Mouse (Mus musculus): Measurements from ENCODE around the gene Ndrg3. TPM values are rescaled to one million over a fixed set of nuclear protein-coding genes. Genes with fewer than 3 reads are reported as not detected.

Ndrg3 gene
- total RNA-seq, 2 experiments from 2014 or later: 47.2 to 47.9 TPM

DNA sequence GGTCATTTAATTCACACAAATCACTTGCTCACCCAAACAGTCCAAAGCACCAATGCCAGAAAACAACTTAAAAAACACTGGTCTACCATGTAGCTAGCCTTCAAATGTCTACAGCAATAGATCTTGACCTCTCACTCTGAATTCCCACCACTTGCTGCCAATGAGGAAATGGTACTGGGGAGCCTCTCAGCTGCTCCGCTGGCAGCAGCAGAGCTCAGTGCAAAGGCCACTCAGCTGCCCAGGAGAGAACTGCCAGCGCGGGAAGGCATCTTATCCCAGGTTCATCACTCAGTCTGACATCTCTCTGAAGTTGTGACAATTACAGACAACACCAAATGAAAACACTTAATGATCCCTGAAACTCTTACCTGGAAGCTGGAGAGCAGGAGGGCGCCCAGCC is 10.5 kb upstream of the Ndrg3 start:
- DNase-seq (ENCODE audit: low spot score in 2 of 2): no peak

DNA sequence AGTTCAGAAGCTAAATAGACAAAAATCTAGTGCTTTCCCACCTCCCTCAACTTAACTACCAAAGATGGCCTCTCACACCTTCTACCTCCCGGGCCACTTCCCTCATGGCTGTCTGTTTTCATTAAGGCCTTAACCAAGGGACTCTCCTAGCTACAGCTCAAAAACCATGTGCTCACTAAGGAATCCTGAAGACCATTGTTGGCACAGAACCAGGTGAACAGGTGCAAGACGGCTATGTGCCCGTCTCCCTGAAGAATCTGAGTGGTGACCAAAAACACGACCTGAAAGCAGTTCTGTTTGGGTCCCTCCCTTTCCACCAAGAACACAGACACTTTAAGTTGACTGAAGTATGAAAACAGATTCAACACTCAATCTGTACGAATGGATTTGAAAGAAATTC is 6.4 kb upstream of the Ndrg3 start:
- no peak for DNase-seq (ENCODE audit: low spot score in 2 of 2)

GRCm38 (mm10) chr2:156996576-156996975 is 4.7 kb upstream of the Ndrg3 start:
- DNase-seq (ENCODE audit: low spot score in 2 of 2): no peak

- DNase-seq (ENCODE audit: low spot score in 2 of 2): no peak
Measured at GRCm38 (mm10) chr2:156990727-156991431, 977 bp downstream of the Ndrg3 start.

DNA sequence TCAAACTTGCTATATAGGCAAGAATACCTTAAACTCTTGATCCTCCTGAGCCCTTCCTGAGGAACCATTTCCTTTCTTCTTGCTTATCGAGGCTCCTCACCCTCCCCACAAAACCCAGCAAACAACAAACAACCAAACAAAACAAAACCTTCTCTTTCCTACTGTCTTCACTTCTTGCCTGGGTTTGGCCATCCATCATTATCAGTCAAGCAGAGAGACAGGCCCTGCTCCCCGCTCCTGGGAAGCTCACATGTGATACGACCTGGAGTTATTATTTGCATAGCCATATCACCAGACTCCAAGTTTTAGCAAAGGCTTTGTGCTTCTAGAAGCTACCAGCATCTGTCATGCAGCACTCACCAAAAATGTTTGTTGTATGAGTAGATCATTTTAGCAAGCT is 4.5 kb downstream of the Ndrg3 start:
- DNase-seq (ENCODE audit: low spot score in 2 of 2): no peak

DNA sequence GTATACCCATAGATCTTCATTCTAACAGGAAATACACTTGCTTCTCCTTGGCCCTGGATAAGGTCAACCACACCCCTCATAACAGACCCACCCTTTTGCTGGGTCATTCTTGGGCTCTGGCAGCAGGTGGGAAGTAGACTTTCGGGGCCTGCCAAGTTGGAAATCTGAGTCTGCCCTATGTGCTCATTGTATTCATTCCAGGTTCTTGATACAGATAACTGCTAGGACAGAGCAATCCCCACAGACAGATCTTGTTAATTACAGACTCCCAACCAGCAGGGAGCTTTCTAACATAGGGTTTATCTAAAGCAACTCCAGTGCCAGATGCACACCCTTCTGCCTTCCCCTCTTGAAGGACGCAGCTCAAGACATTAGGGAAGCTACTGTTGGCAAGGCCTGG is 9.0 kb downstream of the Ndrg3 start:
- no peak for DNase-seq (ENCODE audit: low spot score in 2 of 2)

- no peak for DNase-seq (ENCODE audit: low spot score in 2 of 2)
Measured at GRCm38 (mm10) chr2:156981291-156981690, 10.6 kb downstream of the Ndrg3 start.

DNA sequence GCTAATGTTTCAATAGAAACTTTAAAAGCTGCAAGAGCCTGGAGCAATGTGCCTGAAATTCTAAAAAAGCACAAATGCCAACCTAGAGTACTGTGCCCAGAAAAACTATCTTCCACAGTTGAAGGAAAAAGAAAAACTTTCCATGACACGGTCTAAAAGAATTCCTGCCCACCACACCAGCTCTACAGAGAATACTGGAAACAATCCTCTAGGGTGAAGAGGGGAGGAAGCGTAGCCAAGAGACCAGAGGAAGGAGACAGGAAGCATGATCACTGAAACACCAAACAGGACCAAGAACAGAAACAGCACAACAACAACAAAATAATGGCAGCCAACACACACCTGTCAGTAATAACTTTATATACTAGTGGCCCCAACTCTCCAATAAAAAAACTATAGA is 11.8 kb downstream of the Ndrg3 start:
- no peak for DNase-seq (ENCODE audit: low spot score in 2 of 2)

DNA sequence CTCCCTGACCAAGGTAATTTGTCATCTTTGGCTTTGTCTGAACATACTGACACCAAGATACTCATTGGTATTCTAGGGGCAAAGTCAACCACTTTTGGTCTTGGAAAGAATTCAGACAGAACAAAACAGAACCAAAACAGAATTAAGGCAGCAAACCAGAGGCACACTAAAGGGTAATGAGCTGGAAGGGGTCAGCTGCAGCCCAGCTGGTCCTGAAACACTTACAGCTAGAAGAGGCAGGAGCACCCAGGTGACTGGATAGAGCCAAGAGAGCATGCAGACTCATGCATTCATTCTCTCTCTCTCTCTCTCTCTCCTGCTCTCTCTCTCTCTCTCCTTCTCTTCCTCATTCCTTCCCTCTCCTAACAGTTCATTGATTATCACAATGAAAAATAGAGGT is 15.1 kb downstream of the Ndrg3 start:
- no peak for DNase-seq (ENCODE audit: low spot score in 2 of 2)

DNA sequence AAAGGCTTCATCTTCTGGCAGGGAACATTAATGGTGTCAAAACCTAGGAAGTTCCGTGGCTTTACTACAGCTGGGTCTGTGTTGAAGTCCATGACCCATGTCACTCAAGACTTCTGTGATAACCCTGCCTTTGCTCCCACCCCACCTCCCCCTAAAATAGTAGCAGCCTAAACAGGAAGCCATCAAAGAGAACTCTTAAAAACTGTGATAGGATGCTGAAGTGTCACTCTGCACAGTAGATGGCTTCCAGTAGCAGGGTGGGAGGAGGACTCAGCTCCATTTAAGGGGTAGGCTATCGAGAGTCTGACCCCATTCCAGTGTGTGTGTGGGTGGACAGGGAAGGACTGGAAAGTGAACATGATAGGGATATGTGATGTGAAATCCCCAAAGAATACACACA is 16.9 kb downstream of the Ndrg3 start:
- no peak for DNase-seq (ENCODE audit: low spot score in 2 of 2)

GRCm38 (mm10) chr2:156973316-156974100 is 18.3 kb downstream of the Ndrg3 start:
- no peak for DNase-seq (ENCODE audit: low spot score in 2 of 2)

GRCm38 (mm10) chr2:156970253-156970652 is 21.6 kb downstream of the Ndrg3 start:
- no peak for DNase-seq (ENCODE audit: low spot score in 2 of 2)

GRCm38 (mm10) chr2:156968501-156968900 is 23.4 kb downstream of the Ndrg3 start:
- DNase-seq (ENCODE audit: low spot score in 2 of 2): no peak

- DNase-seq (ENCODE audit: low spot score in 2 of 2): no peak
Measured at GRCm38 (mm10) chr2:156967388-156967787, 24.5 kb downstream of the Ndrg3 start.

DNA sequence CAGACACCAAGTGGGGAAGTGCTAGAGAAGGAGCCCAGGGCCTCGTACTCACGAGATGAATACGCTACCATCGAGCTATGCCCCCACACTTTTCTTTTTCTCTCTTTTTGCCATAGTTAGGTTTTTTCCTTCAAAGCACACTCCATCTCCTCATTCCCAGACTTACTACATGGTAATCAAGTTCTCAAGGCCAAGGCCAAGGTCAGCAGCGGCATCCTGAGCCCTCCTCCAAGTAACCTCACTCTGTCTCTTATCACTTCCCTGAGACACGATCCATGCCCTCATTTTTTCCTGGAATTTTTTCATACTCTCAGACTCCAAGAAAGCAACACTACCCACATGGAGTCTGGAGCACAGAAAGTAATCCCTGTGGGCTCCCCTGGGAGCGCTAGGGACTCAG is 28.0 kb downstream of the Ndrg3 start:
- DNase-seq (ENCODE audit: low spot score in 2 of 2): no peak

DNA sequence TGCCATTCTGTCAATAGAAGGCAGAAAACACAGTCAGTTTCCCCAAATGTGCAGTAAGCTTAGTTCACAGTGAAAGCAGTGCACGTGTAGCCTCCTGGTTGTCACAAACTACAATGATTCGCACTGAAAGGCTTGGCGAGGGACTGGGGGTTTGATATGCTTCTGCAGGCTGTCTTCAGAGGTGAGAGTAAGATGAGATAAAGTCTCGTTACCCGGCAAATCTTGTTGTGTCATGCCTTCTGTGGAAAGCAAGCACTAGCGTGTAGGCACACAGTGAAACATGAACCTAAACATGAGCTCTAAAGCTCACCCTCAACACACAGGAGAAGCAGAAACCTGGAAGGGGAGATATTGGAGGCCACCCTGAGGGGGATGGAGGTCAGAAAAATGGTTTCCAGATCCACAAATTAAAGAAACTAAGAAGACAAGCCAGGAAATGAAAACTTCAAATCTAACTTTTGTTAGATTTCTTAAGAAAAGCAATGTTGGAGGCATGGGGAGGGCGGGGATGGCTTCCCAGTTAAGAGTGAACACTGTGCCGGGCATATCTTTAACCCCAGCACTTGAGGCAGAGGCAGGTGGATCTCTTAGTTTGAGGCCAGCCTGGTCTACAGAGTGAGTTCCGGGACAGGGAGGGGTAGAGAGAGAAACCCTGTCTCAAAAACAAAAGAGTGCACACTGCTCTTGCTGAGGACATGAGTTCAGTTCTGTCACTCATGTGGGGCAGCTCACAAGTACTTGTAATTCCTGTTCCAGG is 33.2 kb downstream of the Ndrg3 start:
- no peak for DNase-seq (ENCODE audit: low spot score in 2 of 2)

- no peak for DNase-seq (ENCODE audit: low spot score in 2 of 2)
Measured at GRCm38 (mm10) chr2:156957035-156957434, 34.8 kb downstream of the Ndrg3 start.

GRCm38 (mm10) chr2:156956306-156956705 is 35.5 kb downstream of the Ndrg3 start:
- DNase-seq (ENCODE audit: low spot score in 2 of 2): no peak

- no peak for DNase-seq (ENCODE audit: low spot score in 2 of 2)
Measured at GRCm38 (mm10) chr2:156954463-156954862, 37.4 kb downstream of the Ndrg3 start.

- DNase-seq (ENCODE audit: low spot score in 2 of 2): no peak
Measured at GRCm38 (mm10) chr2:156951301-156952094, 40.4 kb downstream of the Ndrg3 start.

GRCm38 (mm10) chr2:156950816-156951215 is 41.0 kb downstream of the Ndrg3 start:
- no peak for DNase-seq (ENCODE audit: low spot score in 2 of 2)

Data from adrenal gland, postnatal 4 days (tissue).